Mouse (Mus musculus) Patski (cell line): ENCODE measurements around the gene Mfsd4b4. TPM values are rescaled to one million over a fixed set of nuclear protein-coding genes. Genes with fewer than 3 reads are reported as not detected.
"Not testable (repeated sequence)": the region's sequence is repeated elsewhere in the genome, so short reads cannot be mapped to it uniquely, and the experiment has no call there.

Source experiments
- ATAC-seq: fragments of 100-300 bp; one replicate; pipeline ENCODE4 v1.8.0; 2021
- CTCF ChIA-PET: fragments of 350-600 bp; sonication (Branson Sonifier 250); formaldehyde crosslinking; loops from one replicate; lab custom pipeline; 2022; ENCODE audit warnings: inconsistent platforms; lab: Charles Lee
- POLR2A ChIA-PET: fragments of 350-600 bp; sonication (Branson Sonifier 250); formaldehyde crosslinking; loops from one replicate; lab custom pipeline; 2022; ENCODE audit warnings: antibody characterized with exemption, inconsistent platforms; lab: Charles Lee
- DNase-seq: peaks from one replicate; pipeline ENCODE4 v3.0.0-alpha.2; 2011; ENCODE audit warnings: low read depth, low spot score
- H3K27me3 ChIP-seq: fragments of 371-371 bp; one replicate; pipeline ENCODE4 v1.5.1; 2021
- CTCF ChIP-seq: fragments of 100-300 bp; IDR thresholded peaks from one replicate; pipeline ENCODE4 v1.5.1; 2021
- in situ Hi-C: fragments of 300-500 bp; cut with MboI; formaldehyde crosslinking; loops from 3 replicates; pipeline ENCODE4 v1.11.1; 2018; ENCODE audit warnings: low pct_unique_long_range_greater_than_20kb, mixed read lengths
- polyA plus RNA-seq: library from polyadenylated mRNA; unstranded; gene quantifications from one replicate; pipeline ENCODE4 v1.2.3, GENCODE M21; 2021

The Mfsd4b4 gene
- 7.5 TPM for polyA plus RNA-seq

- ChIA-PET CTCF (interaction anchor here (0.9 to 2.7 kb wide), 2 partner anchors 8 to 313 kb away, joined by 3 to 7 read pairs; no protein-coding TSS in a partner anchor), POLR2A (interaction anchor here (0.9 kb wide), 1 partner anchor 11 kb away, joined by 3 read pairs; no protein-coding TSS in a partner anchor)
- in situ Hi-C loops: no loop called here
- ATAC-seq: peak; percentile 91
- H3K27me3 ChIP-seq: no peaks in the 10 kb centered on the region
- DNase-seq: peak; percentile 43
- TF ChIP-seq CTCF: no peak
Measured at GRCm38 (mm10) chr10:39898874-39899371, at the start of gene Mfsd4b4. Gene Mfsd4b4 (minus strand): TSS chr10:39899238.

- POLR2A ChIA-PET, ATAC-seq, in situ Hi-C loops, H3K27me3 ChIP-seq, DNase-seq: not testable (repeated sequence)
- CTCF ChIA-PET: interaction anchor here (1.4 kb wide), 1 partner anchor 9 kb away, joined by 5 read pairs; no protein-coding TSS in a partner anchor
Measured at GRCm38 (mm10) chr10:39947195-39947594, 48.2 kb upstream of the Mfsd4b4 start.

GRCm38 (mm10) chr10:39936553-39936952, 37.5 kb upstream of the Mfsd4b4 start:
- ChIA-PET CTCF (no interaction called here), POLR2A (no interaction called here)
- H3K27me3 ChIP-seq: no peaks in the 10 kb centered on the region
- in situ Hi-C loops: no loop called here
- no peak for DNase-seq
- no peak for TF ChIP-seq CTCF
- no peak for ATAC-seq

GRCm38 (mm10) chr10:39926616-39927139, 27.6 kb upstream of the Mfsd4b4 start, which contains the start of gene Mfsd4b2:
Gene Mfsd4b2 (minus strand): TSS chr10:39926923.
- ATAC-seq (no peak), DNase-seq (no peak)
- POLR2A ChIA-PET: no interaction called here
- CTCF ChIA-PET: no interaction called here
- no peak for TF ChIP-seq CTCF
- peaks cover 26% of the 10 kb centered on the region for H3K27me3 ChIP-seq
- in situ Hi-C loops: no loop called here

GRCm38 (mm10) chr10:39924556-39924955, 25.5 kb upstream of the Mfsd4b4 start:
- in situ Hi-C loops, ATAC-seq, POLR2A ChIA-PET, DNase-seq: not testable (repeated sequence)
- CTCF ChIA-PET: interaction anchor here (1.1 kb wide), 1 partner anchor 14 kb away, joined by 3 read pairs; no protein-coding TSS in a partner anchor
- peaks cover 37% of the 10 kb centered on the region for H3K27me3 ChIP-seq

- DNase-seq (no peak), ATAC-seq (no peak)
- in situ Hi-C loops: no loop called here
- peaks cover 6% of the 10 kb centered on the region for H3K27me3 ChIP-seq
- ChIA-PET POLR2A (interaction anchor here (0.6 kb wide), 1 partner anchor 1991 kb away, joined by 3 read pairs; no protein-coding TSS in a partner anchor), CTCF (no interaction called here)
- TF ChIP-seq CTCF: no peak
Measured at GRCm38 (mm10) chr10:39912616-39913015, 13.6 kb upstream of the Mfsd4b4 start.

GRCm38 (mm10) chr10:39908768-39909441, 9.9 kb upstream of the Mfsd4b4 start:
- no peaks in the 10 kb centered on the region for H3K27me3 ChIP-seq
- ChIA-PET POLR2A (no interaction called here), CTCF (no interaction called here)
- ATAC-seq (no peak), DNase-seq (no peak)
- no peak for TF ChIP-seq CTCF
- in situ Hi-C loops: no loop called here

- DNase-seq (no peak), ATAC-seq (peak; percentile 57)
- in situ Hi-C loops: no loop called here
- H3K27me3 ChIP-seq: no peaks in the 10 kb centered on the region
- POLR2A ChIA-PET: no interaction called here
- CTCF ChIA-PET: interaction anchor here (1.0 to 1.3 kb wide), 2 partner anchors 9 to 28 kb away, joined by 3 read pairs; no protein-coding TSS in a partner anchor
- no peak for TF ChIP-seq CTCF
Measured at GRCm38 (mm10) chr10:39906799-39907658, 8.0 kb upstream of the Mfsd4b4 start.

GRCm38 (mm10) chr10:39904191-39904590, 5.2 kb upstream of the Mfsd4b4 start:
- ATAC-seq (no peak), DNase-seq (no peak)
- ChIA-PET POLR2A (no interaction called here), CTCF (no interaction called here)
- no peaks in the 10 kb centered on the region for H3K27me3 ChIP-seq
- in situ Hi-C loops: no loop called here
- TF ChIP-seq CTCF: no peak

GRCm38 (mm10) chr10:39896503-39896902, 2.5 kb downstream of the Mfsd4b4 start:
- peak; percentile 64 for TF ChIP-seq CTCF
- in situ Hi-C loops: no loop called here
- ChIA-PET POLR2A (no interaction called here), CTCF (no interaction called here)
- no peak for DNase-seq
- H3K27me3 ChIP-seq: no peaks in the 10 kb centered on the region
- ATAC-seq: no peak
